Mouse (Mus musculus) fibroblast of lung, adult 2 months (primary cell): Measurements from ENCODE around the gene Lrrc73.

Experiments used
- DNase-seq: peaks from one replicate; pipeline ENCODE4 v3.0.0-alpha.2; 2011; ENCODE audit warnings: low read depth

Lrrc73 gene

GRCm38 (mm10) chr17:46296601-46297000 is 43.3 kb downstream of the Lrrc73 start:
- no peak for DNase-seq

- no peak for DNase-seq
Observed at GRCm38 (mm10) chr17:46297028-46297363, 43.7 kb downstream of the Lrrc73 start.

- no peak for DNase-seq
Observed at GRCm38 (mm10) chr17:46297364-46298219, 44.3 kb downstream of the Lrrc73 start, which contains the start of gene Dlk2. TSS of gene Dlk2 (plus strand) at chr17:46297421.

- no peak for DNase-seq
Observed at GRCm38 (mm10) chr17:46298220-46298913, 45.0 kb downstream of the Lrrc73 start.

GRCm38 (mm10) chr17:46301892-46302291 is 48.6 kb downstream of the Lrrc73 start:
- DNase-seq: no peak

- no peak for DNase-seq
Observed at GRCm38 (mm10) chr17:46304184-46304583, 50.9 kb downstream of the Lrrc73 start.
